Mouse (Mus musculus): Measurements from ENCODE around the gene Prdx5. TPM values are rescaled to one million over a fixed set of nuclear protein-coding genes. Genes with fewer than 3 reads are reported as not detected.

Prdx5 gene
- total and polyA plus RNA-seq, 3 experiments: 411 to 766 (median 651) TPM

DNA sequence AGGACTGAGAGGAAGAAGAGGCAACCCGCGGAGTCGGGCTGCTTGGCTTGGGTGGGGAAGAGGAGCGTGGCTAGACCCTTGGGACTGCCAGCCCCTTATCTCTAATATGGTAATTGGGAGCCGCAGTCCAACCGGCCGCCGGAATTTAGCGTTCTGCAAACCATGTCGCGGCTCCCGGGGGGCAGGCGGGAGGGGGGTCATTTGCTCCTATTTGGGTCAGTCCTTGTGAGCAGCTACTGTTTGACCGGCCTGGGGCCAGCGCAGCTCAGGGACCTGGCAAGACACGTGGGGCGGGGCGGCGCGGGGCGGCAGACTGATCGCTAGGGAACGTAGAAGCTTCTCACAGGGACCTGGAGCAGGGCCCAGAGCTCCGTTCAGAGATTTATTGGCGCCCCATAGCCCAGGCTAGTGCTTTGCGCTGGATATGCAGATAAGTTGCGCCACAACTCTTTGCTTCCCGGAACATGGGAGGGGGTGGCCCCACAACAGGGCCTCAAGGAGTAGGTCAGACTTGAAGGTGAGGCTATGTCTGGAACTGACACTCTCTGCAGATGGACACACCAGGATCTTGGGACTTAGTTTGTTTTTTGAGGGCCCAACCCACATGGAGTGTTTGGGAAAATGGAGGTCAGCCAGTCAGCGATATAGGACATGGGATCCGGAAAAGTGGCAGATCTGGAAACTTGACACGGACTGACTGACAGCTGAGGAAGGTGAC is 42.2 kb upstream of the Prdx5 start:
- TF ChIP-seq CTCF (IDR thresholded peaks at IDR 0.05) (no peak), POLR2A (IDR thresholded peaks at IDR 0.05; ENCODE audit: insufficient read depth, low read depth, low read length) (no peak), EP300 (IDR thresholded peaks at IDR 0.05; ENCODE audit: insufficient read depth, low read depth, low read length) (0 out of 2 replicates have a peak, but pooled peaks have one; percentile 18)
- intact Hi-C loops (cut with DNase I): loop anchor here (1.0 to 2.0 kb wide), 4 partner anchors 10 to 28 kb away; partner anchors contain the start of gene Gpr137

GRCm38 (mm10) chr19:6951381-6951968 is 41.6 kb upstream of the Prdx5 start:
- TF ChIP-seq POLR2A (IDR thresholded peaks at IDR 0.05; ENCODE audit: insufficient read depth, low read depth, low read length) (peak; percentile 85), EP300 (IDR thresholded peaks at IDR 0.05; ENCODE audit: insufficient read depth, low read depth, low read length) (peak; percentile 97), CTCF (IDR thresholded peaks at IDR 0.05) (no peak)
- peak; percentile 95 to 98 for DNase-seq
- WGBS: under 1% methylated on average over 35 of the region's 35 CpGs
- H3K4me3 ChIP-seq: peak overlapping the region; percentile 67
- peak overlapping the region; percentile 97 for H3K27ac ChIP-seq
- H3K27me3 ChIP-seq (ENCODE audit: control insufficient read depth, insufficient read depth, low read length): no peaks in the 10 kb centered on the region
- intact Hi-C loops (cut with DNase I): loop anchor here (1.0 kb wide), 2 partner anchors 9 to 27 kb away; partner anchors contain the start of gene Gpr137
- no peaks in the 10 kb centered on the region for H3K79me2 ChIP-seq (replicated peaks; ENCODE audit: control insufficient read depth, insufficient read depth, low read length)
- H3K9ac ChIP-seq (ENCODE audit: low read depth, low read length): peak overlapping the region; percentile 88
- H3K36me3 ChIP-seq (ENCODE audit: control insufficient read depth, insufficient read depth, low read length): no peaks in the 10 kb centered on the region
- H3K4me1 ChIP-seq (ENCODE audit: control insufficient read depth, insufficient read depth, low read length): peaks cover 7% of the 10 kb centered on the region

More for the DNA sequence above, 42.2 kb upstream of the Prdx5 start:
- H3K27me3 ChIP-seq (ENCODE audit: control insufficient read depth, insufficient read depth, low read length): no peaks in the 10 kb centered on the region
- H3K27ac ChIP-seq: peak overlapping the region; percentile 97
- H3K4me3 ChIP-seq: peak overlapping the region; percentile 67
- under 1% methylated on average over 31 of the region's 31 CpGs for WGBS
- DNase-seq: peak; percentile 89 to 92
- peak overlapping the region; percentile 69 for H3K9ac ChIP-seq (ENCODE audit: low read depth, low read length)
- no peaks in the 10 kb centered on the region for H3K79me2 ChIP-seq (replicated peaks; ENCODE audit: control insufficient read depth, insufficient read depth, low read length)
- no peaks in the 10 kb centered on the region for H3K36me3 ChIP-seq (ENCODE audit: control insufficient read depth, insufficient read depth, low read length)
- peaks cover 7% of the 10 kb centered on the region for H3K4me1 ChIP-seq (ENCODE audit: control insufficient read depth, insufficient read depth, low read length)

DNA sequence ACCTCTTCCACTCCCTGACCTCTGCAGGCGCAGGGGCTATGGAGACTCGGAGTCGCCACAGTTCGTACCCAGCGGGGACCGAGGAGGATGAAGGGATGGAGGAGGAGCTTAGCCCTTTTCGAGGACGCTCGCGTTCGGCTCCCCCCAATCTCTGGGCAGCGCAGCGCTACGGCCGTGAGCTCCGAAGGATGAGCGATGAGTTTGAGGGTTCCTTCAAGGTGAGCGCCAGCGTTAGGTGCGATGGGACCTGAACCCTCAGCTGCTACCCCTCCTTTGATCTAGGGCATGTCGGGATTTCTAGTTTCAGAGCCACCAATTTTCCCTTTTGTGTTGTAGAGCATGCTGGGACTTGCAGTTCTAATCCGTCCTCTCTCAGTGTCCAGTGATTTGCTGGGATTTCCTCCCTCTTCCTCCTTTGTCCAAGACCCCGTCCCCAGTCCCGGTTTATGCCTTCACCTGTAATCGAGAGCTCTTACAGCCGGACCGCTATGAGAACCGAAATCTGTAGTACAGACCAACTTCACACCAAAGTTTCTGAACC is 40.8 kb upstream of the Prdx5 start:
- no peaks in the 10 kb centered on the region for H3K27me3 ChIP-seq (ENCODE audit: control insufficient read depth, insufficient read depth, low read length)
- H3K27ac ChIP-seq: peak overlapping the region; percentile 97
- H3K36me3 ChIP-seq (ENCODE audit: control insufficient read depth, insufficient read depth, low read length): no peaks in the 10 kb centered on the region
- peak; percentile 65 to 73 for DNase-seq
- WGBS: under 1% methylated on average over 28 of the region's 28 CpGs
- intact Hi-C loops (cut with DNase I): loop anchor here (1.0 kb wide), 2 partner anchors 8 to 26 kb away; partner anchors contain the start of gene Gpr137
- H3K79me2 ChIP-seq (replicated peaks; ENCODE audit: control insufficient read depth, insufficient read depth, low read length): no peaks in the 10 kb centered on the region
- H3K4me3 ChIP-seq: peak overlapping the region; percentile 67
- H3K9ac ChIP-seq (ENCODE audit: low read depth, low read length): peak overlapping the region; percentile 88
- TF ChIP-seq EP300 (IDR thresholded peaks at IDR 0.05; ENCODE audit: insufficient read depth, low read depth, low read length) (0 out of 2 replicates have a peak, but pooled peaks have one; percentile 9), CTCF (IDR thresholded peaks at IDR 0.05) (no peak), POLR2A (IDR thresholded peaks at IDR 0.05; ENCODE audit: insufficient read depth, low read depth, low read length) (peak; percentile 73)
- peaks cover 7% of the 10 kb centered on the region for H3K4me1 ChIP-seq (ENCODE audit: control insufficient read depth, insufficient read depth, low read length)

DNA sequence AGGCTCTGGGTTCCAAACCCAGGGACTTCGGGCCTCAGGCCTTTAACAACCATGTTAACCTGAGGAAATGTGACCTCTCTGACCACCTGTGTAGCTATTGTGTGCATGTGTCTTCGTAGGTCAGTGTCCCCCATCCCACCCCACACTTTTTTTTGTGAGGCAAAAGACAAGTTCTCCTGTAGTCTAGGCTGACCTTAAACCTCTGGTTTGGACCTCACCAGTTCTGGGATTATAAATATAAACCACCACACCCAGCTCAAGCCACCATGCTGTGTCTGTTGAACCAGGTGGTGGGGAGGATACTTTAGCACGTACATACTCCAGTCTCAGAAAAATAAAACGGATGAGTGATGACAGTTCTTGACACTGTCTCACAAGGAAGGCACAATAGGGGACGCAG is 40.0 kb upstream of the Prdx5 start:
- TF ChIP-seq EP300 (IDR thresholded peaks at IDR 0.05; ENCODE audit: insufficient read depth, low read depth, low read length): no peak
- TF ChIP-seq CTCF (IDR thresholded peaks at IDR 0.05): no peak
- no peak for TF ChIP-seq POLR2A (IDR thresholded peaks at IDR 0.05; ENCODE audit: insufficient read depth, low read depth, low read length)
- no peak for DNase-seq
- H3K9ac ChIP-seq (ENCODE audit: low read depth, low read length): no peak overlapping the region
- intact Hi-C loops (cut with DNase I): no loop called here
- no peaks in the 10 kb centered on the region for H3K36me3 ChIP-seq (ENCODE audit: control insufficient read depth, insufficient read depth, low read length)
- no peak overlapping the region for H3K4me3 ChIP-seq
- no peaks in the 10 kb centered on the region for H3K79me2 ChIP-seq (replicated peaks; ENCODE audit: control insufficient read depth, insufficient read depth, low read length)
- H3K27ac ChIP-seq: no peak overlapping the region; the same call in 1 of the 2 replicates
- peaks cover 7% of the 10 kb centered on the region for H3K4me1 ChIP-seq (ENCODE audit: control insufficient read depth, insufficient read depth, low read length)
- 55% methylated on average over 5 of the region's 5 CpGs for WGBS
- H3K27me3 ChIP-seq (ENCODE audit: control insufficient read depth, insufficient read depth, low read length): no peaks in the 10 kb centered on the region

GRCm38 (mm10) chr19:6949532-6949931 is 39.6 kb upstream of the Prdx5 start:
- intact Hi-C loops (cut with DNase I): no loop called here

More at GRCm38 (mm10) chr19:6949532-6949931, 39.6 kb upstream of the Prdx5 start:
- H3K79me2 ChIP-seq (replicated peaks; ENCODE audit: control insufficient read depth, insufficient read depth, low read length): no peaks in the 10 kb centered on the region
- 88% methylated on average over 5 of the region's 5 CpGs for WGBS
- H3K4me1 ChIP-seq (ENCODE audit: control insufficient read depth, insufficient read depth, low read length): peaks cover 7% of the 10 kb centered on the region
- DNase-seq: no peak
- TF ChIP-seq CTCF (IDR thresholded peaks at IDR 0.05): no peak
- no peak for TF ChIP-seq EP300 (IDR thresholded peaks at IDR 0.05; ENCODE audit: insufficient read depth, low read depth, low read length)
- no peak for TF ChIP-seq POLR2A (IDR thresholded peaks at IDR 0.05; ENCODE audit: insufficient read depth, low read depth, low read length)
- H3K27me3 ChIP-seq (ENCODE audit: control insufficient read depth, insufficient read depth, low read length): no peaks in the 10 kb centered on the region
- no peak overlapping the region for H3K27ac ChIP-seq
- H3K9ac ChIP-seq (ENCODE audit: low read depth, low read length): no peak overlapping the region
- no peak overlapping the region for H3K4me3 ChIP-seq
- no peaks in the 10 kb centered on the region for H3K36me3 ChIP-seq (ENCODE audit: control insufficient read depth, insufficient read depth, low read length)

Data from heart, adult 2 months (tissue).